Mouse (Mus musculus): ENCODE results near the gene Smagp.

DNA sequence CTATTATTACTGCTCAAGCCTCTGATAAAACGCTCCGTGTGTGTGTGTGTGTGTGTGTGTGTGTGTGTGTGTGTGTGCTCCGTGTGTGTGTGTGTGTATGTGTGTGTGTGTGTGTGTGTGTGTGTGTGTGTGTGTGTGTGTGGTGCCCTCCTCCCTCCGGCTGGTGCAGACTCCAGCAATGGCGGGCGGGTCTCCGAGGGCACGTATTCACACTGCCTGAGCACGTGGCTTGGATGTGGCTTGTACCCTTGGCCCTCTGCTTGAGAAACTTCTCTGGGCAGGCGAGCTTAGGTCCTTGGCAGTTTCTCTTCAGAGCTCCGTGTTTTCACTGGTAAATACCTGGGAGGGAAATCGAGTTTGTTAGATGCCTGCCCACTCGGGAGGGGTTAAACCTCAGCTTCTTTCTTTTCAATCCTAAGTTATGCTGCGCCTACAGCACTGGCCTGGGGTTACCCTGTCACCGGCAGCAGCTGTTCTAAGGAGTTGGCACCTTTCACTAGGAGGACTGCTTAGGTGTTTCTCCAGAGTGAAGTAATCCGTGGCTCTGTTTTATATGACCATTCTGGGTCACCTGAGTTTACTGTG, 4.6 kb upstream of the Smagp start:
- TF ChIP-seq CTCF (conservative IDR thresholded peaks at IDR 0.05; ENCODE audit: insufficient read depth, insufficient read length, low read depth, low read length) (no peak), POLR2A (IDR thresholded peaks at IDR 0.05; ENCODE audit: low read depth, low read length) (no peak)
